Mouse (Mus musculus) MEL (cell line): ENCODE data around the gene H2-Ab1.
A peak's percentile ranks its signal among the peaks of the same experiment; 100 is the strongest.
"Not testable (repeated sequence)": the region's sequence is repeated elsewhere in the genome, so short reads cannot be mapped to it uniquely, and the experiment has no call there.

Experiments
- EP300 ChIP-seq, 2 experiments: IDR thresholded peaks; 2 replicates each; pipeline ENCODE4 v1.6.1; 2011; ENCODE audit warnings: improper control_type of control experiment in 2 of 2, low read length in 2 of 2, low read depth in 1 of 2, mild to moderate bottlenecking in 1 of 2
- GATA1 ChIP-seq: IDR thresholded peaks from 2 replicates; pipeline ENCODE4 v1.6.1; 2011; ENCODE audit warnings: low read depth, low read length, improper control_type of control experiment
- JUND ChIP-seq: IDR thresholded peaks from 2 replicates; pipeline ENCODE4 v1.6.1; 2011; ENCODE audit warnings: low read depth, mild to moderate bottlenecking, improper control_type of control experiment, low read length
- MYB ChIP-seq: IDR thresholded peaks from 2 replicates; pipeline ENCODE4 v1.6.1; 2011; ENCODE audit warnings: mild to moderate bottlenecking, low read depth, low read length, improper control_type of control experiment
- POLR2A ChIP-seq, 2 experiments: IDR thresholded peaks; 2 replicates each; pipeline ENCODE4 v1.6.1; 2011 to 2012; ENCODE audit warnings: low read length in 2 of 2, mild to moderate bottlenecking in 2 of 2, control low read depth in 1 of 2, improper control_type of control experiment in 1 of 2, low read depth in 1 of 2, moderate library complexity in 1 of 2; ENCODE audit not compliant: control insufficient read depth in 1 of 2, insufficient read depth in 1 of 2, poor library complexity in 1 of 2
- RAD21 ChIP-seq: IDR thresholded peaks from 2 replicates; pipeline ENCODE4 v1.6.1; 2011; ENCODE audit warnings: mild to moderate bottlenecking, low read depth, low read length, improper control_type of control experiment
- USF2 ChIP-seq, 2 experiments: IDR thresholded peaks; 2 replicates each; pipeline ENCODE4 v1.6.1; 2011 to 2012; ENCODE audit warnings: improper control_type of control experiment in 2 of 2, low read length in 2 of 2, borderline replicate concordance in 1 of 2, inconsistent platforms in 1 of 2, low read depth in 1 of 2, mild to moderate bottlenecking in 1 of 2; ENCODE audit not compliant: insufficient read depth in 1 of 2
- ZC3H11A ChIP-seq: IDR thresholded peaks from 2 replicates; pipeline ENCODE4 v1.6.1; 2012; ENCODE audit warnings: low read depth, mild to moderate bottlenecking, inconsistent platforms, low read length, improper control_type of control experiment

DNA sequence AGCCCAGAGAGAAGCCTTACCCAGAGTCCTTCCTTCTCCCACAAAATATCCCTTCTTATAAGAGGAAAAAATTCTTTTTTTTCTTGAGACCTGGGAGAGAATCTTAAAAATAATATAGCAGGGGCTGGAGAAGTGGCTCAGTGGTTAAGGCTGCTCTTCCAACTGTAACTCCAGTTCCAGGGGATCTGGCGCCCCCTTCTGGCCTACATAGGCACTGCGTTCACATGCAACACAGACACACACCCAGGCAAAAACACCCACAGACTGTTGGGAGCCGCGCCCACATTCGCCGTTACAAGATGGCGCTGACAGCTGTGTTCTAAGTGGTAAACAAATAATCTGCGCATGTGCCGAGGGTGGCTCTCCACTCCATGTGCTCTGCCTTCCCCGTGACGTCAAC lies 38.4 kb upstream of the H2-Ab1 start:
- not testable (repeated sequence) for TF ChIP-seq MYB; POLR2A (IDR thresholded peaks at IDR 0.05; ENCODE audit: control insufficient read depth in 1 of 2, insufficient read depth in 1 of 2, low read depth in 1 of 2, low read length in 2 of 2, poor library complexity in 1 of 2); JUND; USF2 (IDR thresholded peaks at IDR 0.05; ENCODE audit: borderline replicate concordance in 1 of 2, insufficient read depth in 1 of 2, low read depth in 1 of 2, low read length in 2 of 2); GATA1; EP300 (IDR thresholded peaks at IDR 0.05; ENCODE audit: low read depth in 1 of 2, low read length in 2 of 2)
- TF ChIP-seq RAD21 (peak; percentile 61), ZC3H11A (peak; percentile 69)
